Mouse (Mus musculus): ENCODE results near the gene Sfta2. TPM values are rescaled to one million over a fixed set of nuclear protein-coding genes. Genes with fewer than 3 reads are reported as not detected.

Sfta2 gene
- polyA plus RNA-seq, 1 experiment from 2014 or later: 3.6 TPM

DNA sequence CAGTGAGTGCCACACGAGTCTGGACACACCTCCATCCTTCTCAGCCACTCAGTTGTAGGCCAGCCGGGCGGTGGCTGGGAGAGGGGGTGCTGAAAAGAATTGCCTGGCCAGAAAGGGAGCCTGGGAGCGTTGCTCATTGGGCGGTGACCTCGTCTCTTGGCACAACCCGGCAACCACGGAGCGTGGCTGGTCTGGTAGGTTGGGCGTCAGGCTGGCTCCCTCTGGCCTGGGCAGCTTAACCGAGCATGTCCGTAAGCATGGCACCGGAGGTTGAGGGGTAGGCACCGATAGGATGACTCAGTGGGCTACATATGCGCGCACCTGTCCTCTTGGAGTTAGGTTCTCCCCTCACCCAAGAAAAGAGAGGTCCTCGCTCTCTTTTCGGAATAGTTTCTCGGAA is 98.6 kb downstream of the Sfta2 start:
- Histone ChIP-seq H3K4me3 (ENCODE audit: low read depth, low read length) (peak overlapping the region; percentile 62), H3K9ac (ENCODE audit: low read length) (peak overlapping the region; percentile 60), H3K36me3 (ENCODE audit: control insufficient read depth, insufficient read depth, low read length) (peaks cover 6% of the 10 kb centered on the region; the same call in 1 of the 2 replicates), H3K4me2 (ENCODE audit: low read length) (peak overlapping the region; percentile 78), H3K4me1 (replicated peaks; ENCODE audit: control insufficient read depth, insufficient read depth, low read length) (peaks cover 37% of the 10 kb centered on the region), H3K27ac (ENCODE audit: low read depth) (peak overlapping the region; percentile 96), H3K27me3 (replicated peaks; ENCODE audit: control insufficient read depth, insufficient read depth, low read length) (no peaks in the 10 kb centered on the region), H3K9me3 (ENCODE audit: control insufficient read depth, low read length) (peaks cover 4% of the 10 kb centered on the region; the same call in 1 of the 2 replicates)
- 4% methylated on average over 19 of the region's 19 CpGs for WGBS
- ATAC-seq (replicated peaks; ENCODE audit: low FRiP score, low TSS enrichment, low read depth): no peak
- DNase-seq (ENCODE audit: low spot score): peak; percentile 81

Other genes with a start within 250 kb of the Sfta2 start
- 2.5 and 4.4 TPM in 2 replicates for gene H2-Q4, start 221.9 kb upstream of the Sfta2 start, polyA plus RNA-seq (2014; fragmentation: Nextera tagmentation; extraction: Ambion mirVana)
- gene H2-Q6, start 176.7 kb upstream of the Sfta2 start, polyA plus RNA-seq (2014; fragmentation: Nextera tagmentation; extraction: Ambion mirVana): 2.0 and 2.1 TPM in 2 replicates
- 8.1 and 9.0 TPM in 2 replicates for gene H2-Q7, start 162.4 kb upstream of the Sfta2 start, polyA plus RNA-seq (2014; fragmentation: Nextera tagmentation; extraction: Ambion mirVana)
- gene H2-Q10, start 131.5 kb upstream of the Sfta2 start, polyA plus RNA-seq (2014; fragmentation: Nextera tagmentation; extraction: Ambion mirVana): 6.3 and 10.0 TPM in 2 replicates
- 0.13 TPM in 1 of 2 replicates, not detected in the other for gene Pou5f1, start 95.5 kb upstream of the Sfta2 start, polyA plus RNA-seq (2014; fragmentation: Nextera tagmentation; extraction: Ambion mirVana)
- 68.7 and 79.4 TPM in 2 replicates for gene Tcf19, start 84.7 kb upstream of the Sfta2 start, polyA plus RNA-seq (2014; fragmentation: Nextera tagmentation; extraction: Ambion mirVana)
- 13.6 and 15.9 TPM in 2 replicates for gene Cchcr1, start 84.4 kb upstream of the Sfta2 start, polyA plus RNA-seq (2014; fragmentation: Nextera tagmentation; extraction: Ambion mirVana)
- gene Psors1c2, start 68.3 kb upstream of the Sfta2 start, polyA plus RNA-seq (2014; fragmentation: Nextera tagmentation; extraction: Ambion mirVana): 0.36 and 0.66 TPM in 2 replicates
- gene Cdsn, start 49.4 kb upstream of the Sfta2 start, polyA plus RNA-seq (2014; fragmentation: Nextera tagmentation; extraction: Ambion mirVana): 0.11 and 0.12 TPM in 2 replicates
- not detected in 2 replicates for gene 2300002M23Rik, start 34.1 kb upstream of the Sfta2 start, polyA plus RNA-seq (2014; fragmentation: Nextera tagmentation; extraction: Ambion mirVana)
- gene Gm9573, start 25.1 kb downstream of the Sfta2 start, polyA plus RNA-seq (2014; fragmentation: Nextera tagmentation; extraction: Ambion mirVana): not detected in 2 replicates
- gene Mucl3, start 42.1 kb downstream of the Sfta2 start, polyA plus RNA-seq (2014; fragmentation: Nextera tagmentation; extraction: Ambion mirVana): 0.39 and 0.77 TPM in 2 replicates
- gene Vars2, start 66.0 kb downstream of the Sfta2 start, polyA plus RNA-seq (2014; fragmentation: Nextera tagmentation; extraction: Ambion mirVana): 16.0 and 18.1 TPM in 2 replicates
- 47.2 and 49.9 TPM in 2 replicates for gene Gtf2h4, start 72.2 kb downstream of the Sfta2 start, polyA plus RNA-seq (2014; fragmentation: Nextera tagmentation; extraction: Ambion mirVana)
- gene Ddr1, start 103.1 kb downstream of the Sfta2 start, polyA plus RNA-seq (2014; fragmentation: Nextera tagmentation; extraction: Ambion mirVana): 44.6 and 45.1 TPM in 2 replicates
- 4.4 and 5.1 TPM in 2 replicates for gene Ier3, start 220.1 kb downstream of the Sfta2 start, polyA plus RNA-seq (2014; fragmentation: Nextera tagmentation; extraction: Ambion mirVana)
- gene Flot1, start 221.7 kb downstream of the Sfta2 start, polyA plus RNA-seq (2014; fragmentation: Nextera tagmentation; extraction: Ambion mirVana): 42.5 and 48.5 TPM in 2 replicates
- 923 and 1,006 TPM in 2 replicates for gene Tubb5, start 236.8 kb downstream of the Sfta2 start, polyA plus RNA-seq (2014; fragmentation: Nextera tagmentation; extraction: Ambion mirVana)
- 16.6 and 17.8 TPM in 2 replicates for gene Mdc1, start 240.0 kb downstream of the Sfta2 start, polyA plus RNA-seq (2014; fragmentation: Nextera tagmentation; extraction: Ambion mirVana)